Mouse (Mus musculus) liver, postnatal 0 days (tissue): ENCODE measurements at regions not wholly inside any gene's neighbourhood (a gene's known extent, or its start where the extent isn't known, plus 50 kb on each side); places are given as distances from the start of the nearest gene placed in this dataset.

Source experiments
- ATAC-seq: fragments of 200-750 bp; cut with Nextera tagmentation; 2 replicates; pipeline ENCODE4 v1.8.0; 2017; ENCODE audit warnings: mild to moderate bottlenecking, moderate library complexity
- DNase-seq: peaks from one replicate; pipeline ENCODE4 v3.0.0-alpha.2; 2016
- H3K27ac ChIP-seq: fragments of 300-500 bp; sonication (generic); 2 replicates; pipeline ENCODE4 v1.5.1; 2014; ENCODE audit warnings: antibody characterized with exemption, moderate library complexity, mild to moderate bottlenecking, low read depth
- H3K27me3 ChIP-seq: fragments of 300-500 bp; sonication (generic); 2 replicates; pipeline ENCODE4 v1.6.1; 2014; ENCODE audit warnings: low read length, control low read depth, mixed read lengths; ENCODE audit not compliant: insufficient read depth
- H3K36me3 ChIP-seq: fragments of 300-500 bp; sonication (generic); replicated peaks from 2 replicates; pipeline ENCODE4 v1.6.1; 2014; ENCODE audit warnings: mild to moderate bottlenecking, control low read depth, low read length, moderate library complexity, mixed read lengths; ENCODE audit not compliant: insufficient read depth
- H3K4me1 ChIP-seq: fragments of 300-500 bp; sonication (generic); 2 replicates; pipeline ENCODE4 v1.6.1; 2014; ENCODE audit warnings: antibody characterized with exemption, mild to moderate bottlenecking, control low read depth; ENCODE audit not compliant: insufficient read depth
- H3K4me2 ChIP-seq: fragments of 300-500 bp; sonication (generic); 2 replicates; pipeline ENCODE4 v1.6.1; 2014; ENCODE audit warnings: low read depth, mild to moderate bottlenecking, low read length, moderate library complexity, mixed read lengths
- H3K4me3 ChIP-seq: fragments of 300-500 bp; sonication (generic); 2 replicates; pipeline ENCODE4 v1.5.1; 2014; ENCODE audit warnings: low read depth, low read length
- H3K9ac ChIP-seq: fragments of 300-500 bp; sonication (generic); replicated peaks from 2 replicates; pipeline ENCODE4 v1.6.1; 2014; ENCODE audit warnings: mild to moderate bottlenecking, moderate library complexity
- H3K9me3 ChIP-seq: fragments of 300-500 bp; sonication (generic); 2 replicates; pipeline ENCODE4 v1.6.1; 2016; ENCODE audit warnings: mild to moderate bottlenecking, control low read depth, low read length, mixed read lengths
- CTCF ChIP-seq: sonication (generic); IDR thresholded peaks from 2 replicates; pipeline ENCODE4 v1.5.1; 2016; ENCODE audit warnings: antibody characterized with exemption, low read depth
- EP300 ChIP-seq: IDR thresholded peaks from 2 replicates; pipeline ENCODE4 v1.6.1; 2016; ENCODE audit warnings: antibody characterized with exemption, low read depth, mild to moderate bottlenecking
- WGBS: fragments of 180-500 bp; shearing (Covaris S2); extraction: QIAGEN DNeasy Blood & Tissue Kit; methylation state at CpG from one replicate; pipeline ENCODE4 v1.1.7; 2014; ENCODE audit not compliant: insufficient replicate concordance; 5-methylcytosine and 5-hydroxymethylcytosine counted together

DNA sequence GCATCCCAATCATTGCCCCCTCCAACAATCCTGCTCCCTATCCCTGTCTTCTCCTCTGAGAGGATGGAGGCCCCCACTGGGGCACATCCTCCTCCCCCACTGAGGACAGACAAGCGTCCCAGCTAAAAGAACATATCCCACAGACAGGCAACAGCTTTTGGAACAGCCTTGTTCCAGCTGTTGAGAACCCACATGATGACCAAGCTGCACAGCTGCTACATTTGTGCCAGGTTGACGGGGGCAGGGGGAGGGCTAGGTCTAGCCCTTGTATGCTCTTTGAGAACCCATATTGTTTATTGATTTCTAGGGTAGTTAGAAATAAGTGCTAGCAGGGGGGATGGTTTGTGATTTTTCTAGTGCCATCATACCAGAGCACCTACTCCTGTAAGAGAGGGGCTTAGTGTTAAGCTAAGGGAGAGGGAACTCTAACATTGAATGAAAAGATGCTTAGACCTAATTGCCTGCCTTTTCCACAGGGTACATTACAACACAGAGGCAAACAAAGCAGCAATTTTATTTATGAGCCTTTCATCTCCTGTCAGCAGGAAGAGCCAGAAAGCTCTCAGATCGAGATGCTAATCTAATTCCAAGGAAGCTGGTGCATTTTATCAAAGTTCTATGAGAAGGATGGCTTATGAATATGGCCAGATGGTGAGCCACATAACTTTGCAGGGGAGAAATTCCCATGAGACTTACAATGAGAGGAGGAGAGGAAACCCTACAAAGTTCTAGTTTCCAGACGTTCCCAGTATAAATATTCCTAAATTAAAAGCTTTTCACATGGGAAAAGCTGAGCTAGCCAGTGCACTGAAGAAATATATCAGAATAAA lies 137.6 kb upstream of the Zpld1 start:
- Histone ChIP-seq H3K9ac (no peak overlapping the region), H3K27ac (no peak overlapping the region), H3K4me2 (no peak overlapping the region), H3K36me3 (no peaks in the 10 kb centered on the region), H3K27me3 (no peaks in the 10 kb centered on the region), H3K9me3 (no peaks in the 10 kb centered on the region), H3K4me3 (no peak overlapping the region), H3K4me1 (no peaks in the 10 kb centered on the region)
- ATAC-seq (no peak), DNase-seq (no peak)
- no peak for TF ChIP-seq EP300
- no peak for TF ChIP-seq CTCF
- WGBS: 56% methylated on average over 4 of the region's 4 CpGs

DNA sequence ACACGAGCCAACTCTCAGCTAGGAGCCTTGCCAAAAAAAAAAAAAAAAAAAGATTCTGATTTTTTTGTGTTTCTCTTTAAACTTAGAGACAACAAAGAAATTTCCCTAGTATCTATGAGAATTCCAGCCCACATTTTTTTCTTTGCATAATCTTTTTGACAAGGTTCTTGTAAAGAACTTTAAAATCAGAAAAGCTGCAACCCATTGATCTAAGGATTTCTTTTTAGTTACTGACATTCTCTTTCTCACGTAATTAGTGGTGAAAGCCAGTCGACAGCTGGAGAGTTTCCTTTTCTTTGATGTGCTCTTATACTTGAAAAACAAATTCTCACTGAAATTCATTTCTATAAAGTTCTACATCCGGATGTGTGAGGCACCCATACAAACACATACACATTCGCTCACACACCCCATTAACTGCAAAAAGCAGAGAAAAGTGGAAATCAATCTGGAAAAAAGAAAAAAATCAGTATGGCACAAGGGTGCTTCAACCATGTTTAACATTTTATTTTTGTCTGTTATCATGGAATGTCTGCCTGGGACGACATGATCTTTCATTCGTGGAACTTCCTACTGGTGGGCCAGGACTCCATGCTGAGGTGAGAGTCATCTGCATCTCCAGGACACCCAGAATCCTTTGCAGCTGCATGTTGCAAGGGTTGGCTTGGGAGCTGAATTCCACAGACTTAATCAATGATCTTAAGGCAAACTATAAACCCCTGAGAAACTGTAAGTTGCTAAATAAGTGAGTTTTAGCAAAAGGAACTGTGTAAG lies 124.0 kb upstream of the Zpld1 start:
- DNase-seq (no peak), ATAC-seq (no peak)
- H3K9ac ChIP-seq: no peak overlapping the region
- H3K36me3 ChIP-seq: no peaks in the 10 kb centered on the region
- no peak overlapping the region for H3K4me2 ChIP-seq
- no peaks in the 10 kb centered on the region for H3K9me3 ChIP-seq
- H3K27ac ChIP-seq: no peak overlapping the region
- 54% methylated on average over 7 of the region's 7 CpGs for WGBS
- TF ChIP-seq EP300 (no peak), CTCF (no peak)
- no peak overlapping the region for H3K4me3 ChIP-seq
- H3K27me3 ChIP-seq: no peaks in the 10 kb centered on the region
- H3K4me1 ChIP-seq: no peaks in the 10 kb centered on the region

DNA sequence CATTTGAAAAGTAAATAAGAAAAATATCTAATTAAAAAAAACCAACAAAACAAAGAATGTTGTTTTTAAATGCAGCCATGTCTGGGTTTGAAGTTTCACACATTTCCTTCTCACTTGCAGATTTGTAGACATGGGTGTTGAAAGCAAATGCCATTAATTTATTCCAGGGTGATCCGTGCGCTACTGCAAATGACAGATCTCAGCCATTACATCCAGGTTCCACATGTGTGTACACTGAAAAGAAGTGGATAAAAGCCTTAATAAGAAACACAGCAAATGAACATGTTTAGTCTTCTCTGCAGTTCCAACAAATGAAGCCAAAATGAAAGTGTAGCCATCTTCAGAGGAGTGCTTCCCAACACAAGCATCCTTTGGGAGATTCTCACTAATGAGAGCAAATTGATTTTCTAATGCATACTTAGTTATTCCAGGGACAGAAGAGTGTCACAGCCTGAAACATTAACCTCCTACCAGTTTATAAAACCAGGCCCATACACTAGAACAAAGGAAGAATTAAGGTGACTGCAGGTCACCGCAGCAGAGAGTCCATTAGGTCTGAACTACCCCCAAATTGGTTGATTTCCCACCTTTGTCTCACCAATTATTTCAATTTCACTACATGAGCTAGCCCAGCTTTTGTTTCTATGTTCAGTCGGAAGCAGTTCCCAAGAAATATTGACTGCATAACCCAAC lies 123.2 kb upstream of the Zpld1 start:
- 84% methylated on average over 4 of the region's 4 CpGs for WGBS
- DNase-seq: no peak
- Histone ChIP-seq H3K4me3 (no peak overlapping the region), H3K9me3 (no peaks in the 10 kb centered on the region), H3K27me3 (no peaks in the 10 kb centered on the region), H3K27ac (no peak overlapping the region), H3K4me1 (no peaks in the 10 kb centered on the region), H3K36me3 (no peaks in the 10 kb centered on the region), H3K4me2 (no peak overlapping the region), H3K9ac (no peak overlapping the region)
- TF ChIP-seq EP300: no peak
- no peak for TF ChIP-seq CTCF
- ATAC-seq: no peak

DNA sequence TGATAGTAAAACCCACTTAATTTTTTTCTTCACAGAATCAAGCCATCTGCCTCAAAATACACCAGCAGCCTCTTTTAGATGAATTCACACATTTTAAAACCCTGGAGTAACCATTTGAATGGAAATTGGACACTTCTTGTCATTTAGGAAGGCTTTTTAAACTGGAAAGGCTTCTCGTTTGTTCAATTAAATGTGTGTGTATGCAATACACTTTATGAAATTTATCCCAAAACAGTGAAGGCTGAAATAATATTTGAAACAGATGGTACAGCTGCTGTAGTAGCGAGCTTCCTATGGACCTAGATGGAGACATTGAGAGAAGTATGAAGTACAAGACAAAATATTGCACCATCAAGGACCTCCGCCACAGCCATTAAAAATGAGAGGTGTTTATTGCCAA lies 121.1 kb upstream of the Zpld1 start:
- TF ChIP-seq EP300: no peak
- ATAC-seq (no peak), DNase-seq (no peak)
- no peak overlapping the region for H3K9ac ChIP-seq
- H3K36me3 ChIP-seq: no peaks in the 10 kb centered on the region
- no peak overlapping the region for H3K4me3 ChIP-seq
- H3K4me2 ChIP-seq: no peak overlapping the region
- no peaks in the 10 kb centered on the region for H3K4me1 ChIP-seq
- 69% methylated on average over 3 of the region's 3 CpGs for WGBS
- no peaks in the 10 kb centered on the region for H3K9me3 ChIP-seq
- H3K27ac ChIP-seq: no peak overlapping the region
- no peaks in the 10 kb centered on the region for H3K27me3 ChIP-seq

DNA sequence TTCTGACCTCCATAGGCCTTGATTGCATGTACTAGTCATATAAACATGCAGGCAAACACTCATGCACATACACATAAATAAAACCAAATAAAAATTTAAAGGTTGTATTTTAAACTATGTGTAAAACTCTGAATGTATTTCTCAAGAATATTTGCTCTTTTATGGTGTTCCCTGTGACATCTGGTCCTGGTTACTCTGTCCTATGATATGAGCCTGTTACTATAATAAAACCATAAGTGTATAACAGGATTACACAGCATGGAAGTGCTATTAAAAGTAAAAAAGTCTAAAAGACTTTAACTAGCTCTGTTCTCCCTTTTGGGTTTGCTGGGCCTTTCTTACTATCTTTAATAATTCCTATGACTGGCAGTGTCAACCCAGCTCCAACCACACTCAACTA lies 103.0 kb upstream of the Zpld1 start:
- H3K27me3 ChIP-seq: no peaks in the 10 kb centered on the region
- H3K27ac ChIP-seq: no peak overlapping the region
- TF ChIP-seq EP300 (no peak), CTCF (no peak)
- no peak overlapping the region for H3K4me2 ChIP-seq
- ATAC-seq (no peak), DNase-seq (no peak)
- H3K4me1 ChIP-seq: no peaks in the 10 kb centered on the region
- H3K36me3 ChIP-seq: no peaks in the 10 kb centered on the region
- no peaks in the 10 kb centered on the region for H3K9me3 ChIP-seq
- H3K4me3 ChIP-seq: no peak overlapping the region
- no peak overlapping the region for H3K9ac ChIP-seq

DNA sequence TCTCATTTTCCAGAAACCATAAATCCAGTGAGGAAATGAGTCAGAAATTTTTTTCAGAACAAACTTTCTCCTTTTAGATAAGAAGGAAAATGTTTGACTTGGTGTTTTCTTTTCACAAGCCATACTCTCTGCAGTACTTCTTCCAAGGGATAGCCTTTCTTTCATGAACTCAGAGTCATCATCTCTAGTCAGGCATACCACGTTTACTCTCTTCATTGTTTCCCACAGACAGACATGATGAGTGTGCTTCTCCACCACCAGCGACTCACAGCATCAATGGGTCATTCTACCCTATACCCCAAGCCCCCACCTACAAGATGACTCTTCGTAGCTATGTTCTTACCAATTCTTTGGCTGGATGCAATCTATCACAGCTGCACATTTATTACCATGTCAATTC lies 97.1 kb upstream of the Zpld1 start:
- TF ChIP-seq CTCF: no peak
- TF ChIP-seq EP300: no peak
- Histone ChIP-seq H3K9me3 (no peaks in the 10 kb centered on the region), H3K4me2 (no peak overlapping the region), H3K4me3 (no peak overlapping the region), H3K9ac (no peak overlapping the region), H3K4me1 (no peaks in the 10 kb centered on the region), H3K27ac (no peak overlapping the region), H3K27me3 (no peaks in the 10 kb centered on the region), H3K36me3 (no peaks in the 10 kb centered on the region)
- ATAC-seq (no peak), DNase-seq (no peak)
- WGBS: 47% methylated on average over 3 of the region's 3 CpGs
